Mouse (Mus musculus) bone marrow macrophage, adult 2 months (primary cell): ENCODE data around the gene Mis12. TPM values are rescaled to one million over a fixed set of nuclear protein-coding genes. Genes with fewer than 3 reads are reported as not detected.

Experiments used
- H3K27ac ChIP-seq: 2 replicates; pipeline ENCODE4 v1.5.1; 2012; ENCODE audit warnings: low read depth, low read length; ENCODE audit not compliant: insufficient read depth
- H3K4me1 ChIP-seq: 2 replicates; pipeline ENCODE4 v1.6.1; 2012; ENCODE audit warnings: low read length; ENCODE audit not compliant: control insufficient read depth, insufficient read depth
- H3K4me3 ChIP-seq: 2 replicates; pipeline ENCODE4 v1.5.1; 2012; ENCODE audit warnings: mild to moderate bottlenecking, low read length, moderate library complexity; ENCODE audit not compliant: insufficient read depth
- CTCF ChIP-seq: IDR thresholded peaks from 2 replicates; pipeline ENCODE4 v1.5.1; 2012; ENCODE audit warnings: low read depth, mild to moderate bottlenecking, low read length, moderate library complexity
- POLR2A ChIP-seq: IDR thresholded peaks from 2 replicates; pipeline ENCODE4 v1.6.1; 2012; ENCODE audit warnings: mild to moderate bottlenecking, low read depth, low read length, borderline replicate concordance
- polyA plus RNA-seq: library from polyadenylated mRNA; stranded (reverse); fragments of >200 nt; gene quantifications from 2 replicates; pipeline ENCODE4 v1.2.4, GENCODE M21; 2012; ENCODE audit not compliant: missing spikeins, insufficient read depth, insufficient read length

Gene Mis12
- polyA plus RNA-seq, 1 experiment: 29.7 TPM

- H3K27ac ChIP-seq: no peak overlapping the region
- peak overlapping the region; percentile 89 for H3K4me3 ChIP-seq
- H3K4me1 ChIP-seq: peaks cover 26% of the 10 kb centered on the region
- TF ChIP-seq CTCF (no peak), POLR2A (no peak)
These were observed 38.5 kb upstream of the Mis12 start for GRCm38 (mm10) chr11:70980751-70981510.

- peaks cover 26% of the 10 kb centered on the region for H3K4me1 ChIP-seq
- peak overlapping the region; percentile 89 for H3K4me3 ChIP-seq
- TF ChIP-seq POLR2A: no peak
- no peak for TF ChIP-seq CTCF
- H3K27ac ChIP-seq: peak overlapping the region; percentile 60; the same call in 1 of the 2 replicates
These were observed 37.4 kb upstream of the Mis12 start for GRCm38 (mm10) chr11:70982030-70982429.

GRCm38 (mm10) chr11:70982557-70983228 is 36.7 kb upstream of the Mis12 start, which contains the start of gene C1qbp:
Gene C1qbp, minus strand, starts transcription at chr11:70983026.
- peak within 1 kb of the TSS; percentile 60 for H3K27ac ChIP-seq
- TF ChIP-seq POLR2A (no peak), CTCF (peak; percentile 70)
- peaks cover 26% of the 10 kb centered on the region for H3K4me1 ChIP-seq

GRCm38 (mm10) chr11:71001167-71001566 is 18.2 kb upstream of the Mis12 start:
- no peak for TF ChIP-seq POLR2A
- TF ChIP-seq CTCF: no peak
- Histone ChIP-seq H3K4me3 (no peak overlapping the region), H3K4me1 (peaks cover 8% of the 10 kb centered on the region), H3K27ac (no peak overlapping the region)

More at GRCm38 (mm10) chr11:70982557-70983228, 36.7 kb upstream of the Mis12 start, which contains the start of gene C1qbp:
- peak within 1 kb of the TSS; percentile 89 for H3K4me3 ChIP-seq

GRCm38 (mm10) chr11:71003611-71004315 is 15.6 kb upstream of the Mis12 start:
- H3K27ac ChIP-seq: peak overlapping the region; percentile 65
- H3K4me3 ChIP-seq: peak overlapping the region; percentile 96
- TF ChIP-seq CTCF (no peak), POLR2A (no peak)
- peaks cover 17% of the 10 kb centered on the region for H3K4me1 ChIP-seq

GRCm38 (mm10) chr11:71004316-71004773 is 15.1 kb upstream of the Mis12 start, which contains the start of gene Dhx33:
Gene Dhx33, minus strand, starts transcription at chr11:71004437.
- H3K27ac ChIP-seq: peak within 1 kb of the TSS; percentile 65
- H3K4me1 ChIP-seq: peaks cover 21% of the 10 kb centered on the region
- TF ChIP-seq POLR2A: no peak
- no peak for TF ChIP-seq CTCF
- H3K4me3 ChIP-seq: peak within 1 kb of the TSS; percentile 96

GRCm38 (mm10) chr11:71005046-71005445 is 14.4 kb upstream of the Mis12 start:
- Histone ChIP-seq H3K4me3 (no peak overlapping the region), H3K27ac (no peak overlapping the region)

GRCm38 (mm10) chr11:71007026-71007425 is 12.4 kb upstream of the Mis12 start:
- TF ChIP-seq CTCF: no peak
- TF ChIP-seq POLR2A: no peak
- H3K27ac ChIP-seq: no peak overlapping the region

More at GRCm38 (mm10) chr11:71005046-71005445, 14.4 kb upstream of the Mis12 start:
- H3K4me1 ChIP-seq: peaks cover 24% of the 10 kb centered on the region
- TF ChIP-seq POLR2A (no peak), CTCF (no peak)

GRCm38 (mm10) chr11:71007831-71008230 is 11.6 kb upstream of the Mis12 start:
- TF ChIP-seq POLR2A: no peak
- no peak for TF ChIP-seq CTCF
- Histone ChIP-seq H3K27ac (peak overlapping the region; percentile 73), H3K4me3 (no peak overlapping the region), H3K4me1 (peaks cover 18% of the 10 kb centered on the region)

More at GRCm38 (mm10) chr11:71007026-71007425, 12.4 kb upstream of the Mis12 start:
- peaks cover 24% of the 10 kb centered on the region for H3K4me1 ChIP-seq
- H3K4me3 ChIP-seq: no peak overlapping the region
